In genomic region chr3:133774229-133774628, GRCm38 (mm10) we compare ENCODE assay signal across 23 mouse cellular contexts.
A peak's percentile ranks its signal among the peaks of the same experiment; 100 is the strongest.
DNase-seq lines count a peak whose midpoint lies in the region; ATAC-seq and TF ChIP-seq lines count a peak whose summit lies in the region.
"Had no signal": no experiment of that assay in that cellular context is flagged by ENCODE, and none has a peak within 500 bp of the region (broad histone marks: within the 10 kb centered on the region; RNA-seq: fewer than 3 reads in every experiment).

No protein-coding gene starts in this region.

- H3K4me1 ChIP-seq in hindbrain, embryonic 14.5 days (replicated peaks; ENCODE audit: control insufficient read depth, insufficient read depth, low read length): no peaks in the 10 kb centered on the region
- no peaks in the 10 kb centered on the region for H3K4me1 ChIP-seq in hindbrain, postnatal 0 days (ENCODE audit: insufficient read depth, low read length)
- H3K4me1 ChIP-seq in neural tube, embryonic 15.5 days: no peaks in the 10 kb centered on the region
- H3K4me1 ChIP-seq: embryonic facial prominence, embryonic 12.5 days; forebrain, embryonic 13.5 days; forebrain, embryonic 15.5 days had no signal

- no peaks in the 10 kb centered on the region for H3K9me3 ChIP-seq in hindbrain, embryonic 14.5 days (ENCODE audit: control insufficient read depth, low read length)
- no peaks in the 10 kb centered on the region for H3K9me3 ChIP-seq in hindbrain, postnatal 0 days (ENCODE audit: low read length)
- H3K9me3 ChIP-seq in neural tube, embryonic 15.5 days (replicated peaks): no peaks in the 10 kb centered on the region
- H3K9me3 ChIP-seq: embryonic facial prominence, embryonic 12.5 days; forebrain, embryonic 13.5 days; forebrain, embryonic 15.5 days; G1E had no signal

- 70% methylated on average over 3 of the region's 3 CpGs for WGBS in hindbrain, embryonic 14.5 days
- WGBS in hindbrain, postnatal 0 days: 74% methylated on average over 3 of the region's 3 CpGs
- 64% methylated on average over 3 of the region's 3 CpGs for whole genome bisulfite sequencing in neural tube, embryonic 15.5 days

- no peak overlapping the region for H3K4me3 ChIP-seq in hindbrain, embryonic 14.5 days (replicated peaks; ENCODE audit: low read length)
- no peak overlapping the region for H3K4me3 ChIP-seq in hindbrain, postnatal 0 days (ENCODE audit: low read length)
- H3K4me3 ChIP-seq in neural tube, embryonic 15.5 days (replicated peaks): no peak overlapping the region
- H3K4me3 ChIP-seq: embryonic facial prominence, embryonic 12.5 days; forebrain, embryonic 13.5 days; forebrain, embryonic 15.5 days had no signal

- ATAC-seq in hindbrain, embryonic 14.5 days (ENCODE audit: low FRiP score): no peak
- ATAC-seq in hindbrain, postnatal 0 days: no peak
- no peak for ATAC-seq in neural tube, embryonic 15.5 days (ENCODE audit: low FRiP score)
- no peak for ATAC-seq in megakaryocyte progenitor cell, adult 5-6 weeks (replicated peaks; ENCODE audit: poor library complexity)
- ATAC-seq: activated CD4-positive, CD25-positive, alpha-beta regulatory T cell, adult 4 months; CD4-positive, CD25-positive, alpha-beta regulatory T cell, adult 4 months; forebrain, embryonic 13.5 days; forebrain, embryonic 15.5 days; forebrain, postnatal 0 days; Patski had no signal

- H3K4me2 ChIP-seq in hindbrain, embryonic 14.5 days (replicated peaks): no peak overlapping the region
- H3K4me2 ChIP-seq in hindbrain, postnatal 0 days (ENCODE audit: low read depth, low read length): no peak overlapping the region
- H3K4me2 ChIP-seq in neural tube, embryonic 15.5 days: no peak overlapping the region
- H3K4me2 ChIP-seq: embryonic facial prominence, embryonic 12.5 days; forebrain, embryonic 13.5 days; forebrain, embryonic 15.5 days had no signal

- peak; percentile 5 for DNase-seq in hindbrain, embryonic 14.5 days (ENCODE audit: low spot score)
- DNase-seq in hindbrain, postnatal 0 days (ENCODE audit: low spot score): no peak
- DNase-seq in neural tube, embryonic 10.5 days (ENCODE audit: extremely low spot score, low spot score): peak; percentile 34
- peak; percentile 34 for DNase-seq in embryo, embryonic 11 days
- peak; percentile 58 for DNase-seq in mesoderm, embryonic 11.5 days (ENCODE audit: low read depth, low spot score)
- no peak for DNase-seq in urinary bladder, adult 18-20 months (ENCODE audit: low spot score in 2 of 2)
- DNase-seq: B cell, adult 2 months; cerebellum, adult 11 months; cerebellum, adult 18-20 months; cerebellum, adult 8-10 months; cerebellum, adult 9-11 months; cerebellum, postnatal 36 days; forebrain, postnatal 0 days had no signal

- H3K27me3 ChIP-seq in hindbrain, embryonic 14.5 days (ENCODE audit: control insufficient read depth, insufficient read depth, low read length): no peaks in the 10 kb centered on the region
- H3K27me3 ChIP-seq in hindbrain, postnatal 0 days (ENCODE audit: insufficient read depth, low read length): no peaks in the 10 kb centered on the region
- H3K27me3 ChIP-seq in neural tube, embryonic 15.5 days (replicated peaks): no peaks in the 10 kb centered on the region
- H3K27me3 ChIP-seq: CH12.LX; embryonic facial prominence, embryonic 12.5 days; forebrain, embryonic 13.5 days; forebrain, embryonic 15.5 days; Patski had no signal

- TF ChIP-seq CTCF in hindbrain, postnatal 0 days (IDR thresholded peaks at IDR 0.05; ENCODE audit: low read depth): no peak

- H3K9ac ChIP-seq in hindbrain, embryonic 14.5 days: no peak overlapping the region
- H3K9ac ChIP-seq in hindbrain, postnatal 0 days (replicated peaks; ENCODE audit: low read length): no peak overlapping the region
- no peak overlapping the region for H3K9ac ChIP-seq in neural tube, embryonic 15.5 days (replicated peaks)
- H3K9ac ChIP-seq: embryonic facial prominence, embryonic 12.5 days; forebrain, embryonic 13.5 days; forebrain, embryonic 15.5 days; forebrain, postnatal 0 days had no signal

- no peaks in the 10 kb centered on the region for H3K36me3 ChIP-seq in hindbrain, embryonic 14.5 days (replicated peaks; ENCODE audit: control insufficient read depth, insufficient read depth)
- no peaks in the 10 kb centered on the region for H3K36me3 ChIP-seq in hindbrain, postnatal 0 days (ENCODE audit: insufficient read depth, low read length)
- no peaks in the 10 kb centered on the region for H3K36me3 ChIP-seq in neural tube, embryonic 15.5 days
- H3K36me3 ChIP-seq: embryonic facial prominence, embryonic 12.5 days; forebrain, embryonic 15.5 days; G1E had no signal

- no peak overlapping the region for H3K27ac ChIP-seq in hindbrain, embryonic 14.5 days
- no peak overlapping the region for H3K27ac ChIP-seq in hindbrain, postnatal 0 days
- no peak overlapping the region for H3K27ac ChIP-seq in neural tube, embryonic 15.5 days (replicated peaks)
- H3K27ac ChIP-seq: embryonic facial prominence, embryonic 12.5 days; forebrain, embryonic 13.5 days; forebrain, embryonic 15.5 days had no signal

Comparison
In these comparisons a context has a peak if more than half of its experiments do, and no peak if none do; other contexts are left out.
1. DNase-seq: peak in hindbrain, embryonic 14.5 days (single experiment), neural tube, embryonic 10.5 days (single experiment), embryo, embryonic 11 days (single experiment) and mesoderm, embryonic 11.5 days (single experiment); none in hindbrain, postnatal 0 days (single experiment) and urinary bladder, adult 18-20 months (0 of 2).